In the genomic region with DNA sequence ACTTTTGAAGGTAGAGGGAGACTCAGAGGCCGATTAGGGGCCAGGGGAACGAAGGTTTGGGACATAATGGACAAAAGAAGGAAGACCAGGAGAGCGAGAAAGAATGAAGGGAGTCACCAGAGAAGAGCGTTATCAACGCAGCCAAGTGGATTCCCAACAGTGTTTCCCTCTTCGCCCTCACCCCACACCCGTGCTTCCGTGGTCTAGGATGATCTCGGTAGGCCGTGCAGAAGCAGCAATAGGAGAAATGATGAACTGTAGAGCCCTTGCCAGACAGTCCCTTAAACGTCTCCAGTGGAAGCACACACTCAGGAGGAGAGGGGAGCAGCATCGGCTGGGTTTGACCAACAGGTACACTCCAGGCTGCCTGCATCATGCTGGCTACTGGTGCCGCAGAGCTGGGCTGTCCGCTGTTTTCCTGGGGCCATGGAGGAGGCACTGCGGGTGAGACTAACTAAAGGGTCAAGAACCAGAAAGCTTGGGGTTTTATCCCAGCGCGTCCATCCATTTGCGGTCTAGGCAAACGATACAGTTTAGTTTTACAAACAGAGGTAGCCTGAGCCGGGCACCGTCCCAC, we compare ENCODE assay signal across 7 mouse cellular contexts. TPM values are rescaled to one million over a fixed set of nuclear protein-coding genes. Genes with fewer than 3 reads are reported as not detected.
A peak's percentile ranks its signal among the peaks of the same experiment; 100 is the strongest.
DNase-seq lines count a peak whose midpoint lies in the region; ATAC-seq lines count a peak whose summit lies in the region.

No protein-coding gene starts in this region.

- H3K36me3 ChIP-seq in lung, embryonic 15.5 days: no peaks in the 10 kb centered on the region
- H3K36me3 ChIP-seq in forebrain, embryonic 16.5 days (ENCODE audit: control insufficient read depth, insufficient read depth): 0 out of 2 replicates have a peak, but pooled peaks cover 2% of the 10 kb centered on the region
- no peaks in the 10 kb centered on the region for H3K36me3 ChIP-seq in limb, embryonic 12.5 days
- no peaks in the 10 kb centered on the region for H3K36me3 ChIP-seq in stomach, embryonic 14.5 days (ENCODE audit: control insufficient read depth, insufficient read depth, low read length)

- peaks cover 32% of the 10 kb centered on the region for H3K4me1 ChIP-seq in lung, embryonic 15.5 days
- H3K4me1 ChIP-seq in forebrain, embryonic 16.5 days (replicated peaks; ENCODE audit: control insufficient read depth, insufficient read depth, low read length): peaks cover 19% of the 10 kb centered on the region
- peaks cover 24% of the 10 kb centered on the region for H3K4me1 ChIP-seq in limb, embryonic 12.5 days (replicated peaks)
- 0 out of 2 replicates have a peak, but pooled peaks cover 7% of the 10 kb centered on the region for H3K4me1 ChIP-seq in stomach, embryonic 14.5 days (ENCODE audit: control insufficient read depth, insufficient read depth, low read length)

- 19% methylated on average over 21 of the region's 21 CpGs for WGBS in lung, embryonic 15.5 days
- WGBS in forebrain, embryonic 16.5 days: 28% methylated on average over 21 of the region's 21 CpGs
- 11% methylated on average over 21 of the region's 21 CpGs for WGBS in limb, embryonic 12.5 days
- WGBS in stomach, embryonic 14.5 days: 21% methylated on average over 21 of the region's 21 CpGs

- H3K27me3 ChIP-seq in lung, embryonic 15.5 days: peaks cover 34% of the 10 kb centered on the region
- H3K27me3 ChIP-seq in forebrain, embryonic 16.5 days (replicated peaks; ENCODE audit: control insufficient read depth, insufficient read depth, low read length): no peaks in the 10 kb centered on the region
- peaks cover 75% of the 10 kb centered on the region for H3K27me3 ChIP-seq in limb, embryonic 12.5 days
- no peaks in the 10 kb centered on the region for H3K27me3 ChIP-seq in stomach, embryonic 14.5 days (ENCODE audit: control insufficient read depth, insufficient read depth, low read length)

- H3K4me3 ChIP-seq in lung, embryonic 15.5 days: peak overlapping the region; percentile 92
- H3K4me3 ChIP-seq in forebrain, embryonic 16.5 days (replicated peaks; ENCODE audit: low read length): no peak overlapping the region; the same call in 1 of the 2 replicates
- peak overlapping the region; percentile 82 for H3K4me3 ChIP-seq in limb, embryonic 12.5 days (replicated peaks)
- peak overlapping the region; percentile 74 for H3K4me3 ChIP-seq in stomach, embryonic 14.5 days (ENCODE audit: low read depth, low read length)

- peak overlapping the region; percentile 10; the same call in 1 of the 2 replicates for H3K9ac ChIP-seq in lung, embryonic 15.5 days
- H3K9ac ChIP-seq in forebrain, embryonic 16.5 days (replicated peaks; ENCODE audit: low read depth, low read length): no peak overlapping the region
- 0 out of 2 replicates have a peak overlapping the region, but pooled peaks have one; percentile 89 for H3K9ac ChIP-seq in limb, embryonic 12.5 days (replicated peaks)
- H3K9ac ChIP-seq in stomach, embryonic 14.5 days (replicated peaks; ENCODE audit: low read depth, low read length): no peak overlapping the region

- no peak for ATAC-seq in lung, embryonic 15.5 days (ENCODE audit: borderline replicate concordance, extremely low read depth, low FRiP score, low TSS enrichment)
- no peak for ATAC-seq in forebrain, embryonic 16.5 days
- no peak for ATAC-seq in limb, embryonic 12.5 days (ENCODE audit: insufficient number of reproducible peaks, insufficient read depth, low FRiP score, low TSS enrichment, low read depth)
- no peak for ATAC-seq in stomach, embryonic 14.5 days (ENCODE audit: insufficient number of reproducible peaks, insufficient read depth, low FRiP score, low read depth)

- no peaks in the 10 kb centered on the region for H3K9me3 ChIP-seq in lung, embryonic 15.5 days
- no peaks in the 10 kb centered on the region for H3K9me3 ChIP-seq in forebrain, embryonic 16.5 days (ENCODE audit: control insufficient read depth, low read length)
- no peaks in the 10 kb centered on the region for H3K9me3 ChIP-seq in limb, embryonic 12.5 days
- H3K9me3 ChIP-seq in stomach, embryonic 14.5 days (ENCODE audit: control insufficient read depth, low read depth, low read length): no peaks in the 10 kb centered on the region

- H3K4me2 ChIP-seq in lung, embryonic 15.5 days: peak overlapping the region; percentile 99
- H3K4me2 ChIP-seq in forebrain, embryonic 16.5 days (ENCODE audit: low read length): peak overlapping the region; percentile 70
- peak overlapping the region; percentile 99 for H3K4me2 ChIP-seq in limb, embryonic 12.5 days
- H3K4me2 ChIP-seq in stomach, embryonic 14.5 days (replicated peaks; ENCODE audit: low read depth, low read length): peak overlapping the region; percentile 98

- no peak for DNase-seq in lung, postnatal 14 days
- DNase-seq in layer of hippocampus, adult 11-12 months (ENCODE audit: low spot score): no peak
- no peak for DNase-seq in left cerebral cortex, adult 8-10 months (ENCODE audit: low spot score in 2 of 2)

- no peak overlapping the region for H3K27ac ChIP-seq in lung, embryonic 15.5 days
- no peak overlapping the region for H3K27ac ChIP-seq in forebrain, embryonic 16.5 days (ENCODE audit: low read length)
- H3K27ac ChIP-seq in limb, embryonic 12.5 days: no peak overlapping the region
- H3K27ac ChIP-seq in stomach, embryonic 14.5 days (ENCODE audit: low read length): no peak overlapping the region

RNA-seq across cellular contexts. Expression of a gene that starts 1.0 kb away (rescaled TPM):
- 3.8 and 4.3 TPM in 2 replicates for polyA plus RNA-seq in lung, embryonic 15.5 days (2015; fragmentation: Nextera tagmentation; extraction: Ambion mirVana)
- 52.7 and 53.2 TPM in 2 replicates for polyA plus RNA-seq in forebrain, embryonic 16.5 days (2015; fragmentation: Nextera tagmentation; extraction: Ambion mirVana)
- 6.6 and 8.9 TPM in 2 replicates for polyA plus RNA-seq in limb, embryonic 12.5 days (2016; fragmentation: Nextera tagmentation; extraction: Ambion mirVana)
- 9.3 and 9.6 TPM in 2 replicates for polyA plus RNA-seq in stomach, embryonic 14.5 days (2014; fragmentation: Nextera tagmentation; extraction: Ambion mirVana)
- 100 to 1,000 TPM; 119 to 151 (median 133) TPM for total RNA-seq in left cerebral cortex, adult 8-10 months (2022)

RNA-seq across cellular contexts. Expression of a gene that starts 14.4 kb away (rescaled TPM):
- 208 and 209 TPM in 2 replicates for polyA plus RNA-seq in lung, embryonic 15.5 days (2015; fragmentation: Nextera tagmentation; extraction: Ambion mirVana)
- polyA plus RNA-seq in forebrain, embryonic 16.5 days (2015; fragmentation: Nextera tagmentation; extraction: Ambion mirVana): 152 and 164 TPM in 2 replicates
- 124 and 140 TPM in 2 replicates for polyA plus RNA-seq in limb, embryonic 12.5 days (2016; fragmentation: Nextera tagmentation; extraction: Ambion mirVana)
- polyA plus RNA-seq in stomach, embryonic 14.5 days (2014; fragmentation: Nextera tagmentation; extraction: Ambion mirVana): 232 and 245 TPM in 2 replicates
- 100 to 1,000 TPM; 118 to 126 (median 122) TPM for total RNA-seq in left cerebral cortex, adult 8-10 months (2022)

RNA-seq across cellular contexts. Expression of a gene that starts 36.0 kb away (rescaled TPM):
- 14.4 and 15.2 TPM in 2 replicates for polyA plus RNA-seq in lung, embryonic 15.5 days (2015; fragmentation: Nextera tagmentation; extraction: Ambion mirVana)
- 2.4 and 3.3 TPM in 2 replicates for polyA plus RNA-seq in forebrain, embryonic 16.5 days (2015; fragmentation: Nextera tagmentation; extraction: Ambion mirVana)
- polyA plus RNA-seq in limb, embryonic 12.5 days (2016; fragmentation: Nextera tagmentation; extraction: Ambion mirVana): 4.4 and 6.3 TPM in 2 replicates
- polyA plus RNA-seq in stomach, embryonic 14.5 days (2014; fragmentation: Nextera tagmentation; extraction: Ambion mirVana): 33.3 and 36.8 TPM in 2 replicates
- 1 to 10 TPM; 1.9 to 3.1 (median 2.3) TPM for total RNA-seq in left cerebral cortex, adult 8-10 months (2022)

RNA-seq across cellular contexts. Expression of a gene that starts 49.0 kb away (rescaled TPM):
- 24.1 and 27.3 TPM in 2 replicates for polyA plus RNA-seq in lung, embryonic 15.5 days (2015; fragmentation: Nextera tagmentation; extraction: Ambion mirVana)
- polyA plus RNA-seq in forebrain, embryonic 16.5 days (2015; fragmentation: Nextera tagmentation; extraction: Ambion mirVana): 30.7 and 35.1 TPM in 2 replicates
- polyA plus RNA-seq in limb, embryonic 12.5 days (2016; fragmentation: Nextera tagmentation; extraction: Ambion mirVana): 42.5 and 44.4 TPM in 2 replicates
- 26.5 and 30.1 TPM in 2 replicates for polyA plus RNA-seq in stomach, embryonic 14.5 days (2014; fragmentation: Nextera tagmentation; extraction: Ambion mirVana)
- total RNA-seq in left cerebral cortex, adult 8-10 months (2022): 10 to 100 TPM; 27.7 to 31.7 (median 30.1) TPM

Comparison
In these comparisons a context has a peak if more than half of its experiments do, and no peak if none do; other contexts are left out.
1. H3K9ac ChIP-seq: peak in lung, embryonic 15.5 days (single experiment) and limb, embryonic 12.5 days (single experiment); none in forebrain, embryonic 16.5 days (single experiment) and stomach, embryonic 14.5 days (single experiment).
2. Peak in every context shown above with its lines, with median percentiles within 50 percentile points of each other: H3K4me2 ChIP-seq.